Mouse (Mus musculus) MEL (cell line): ENCODE measurements around the gene Try4. TPM values are rescaled to one million over a fixed set of nuclear protein-coding genes. Genes with fewer than 3 reads are reported as not detected.

Experiments used
- DNase-seq: peaks from one replicate; pipeline ENCODE4 v3.0.0; 2011; ENCODE audit warnings: low read depth, low spot score
- H3K27ac ChIP-seq: 2 replicates; pipeline ENCODE4 v1.5.1; 2012; ENCODE audit warnings: low read depth, mild to moderate bottlenecking, control low read depth, low read length, moderate library complexity; ENCODE audit not compliant: control insufficient read depth
- H3K27me3 ChIP-seq, 2 experiments: fragments of 150-350 bp in 1 of 2; sonication (generic) in 1 of 2; 2 replicates each; pipeline ENCODE4 v1.6.1; 2012; ENCODE audit warnings: low read length in 2 of 2, mild to moderate bottlenecking in 2 of 2, improper control_type of control experiment in 1 of 2, moderate library complexity in 1 of 2; ENCODE audit not compliant: insufficient read depth in 2 of 2, control insufficient read depth in 1 of 2
- H3K36me3 ChIP-seq, 2 experiments: 2 replicates each; pipeline ENCODE4 v1.6.1; 2012 to 2014; ENCODE audit warnings: low read length in 2 of 2, improper control_type of control experiment in 1 of 2, inconsistent platforms in 1 of 2, mild to moderate bottlenecking in 1 of 2; ENCODE audit not compliant: insufficient read depth in 2 of 2, control insufficient read depth in 1 of 2
- H3K4me1 ChIP-seq, 2 experiments: fragments of 150-350 bp in 1 of 2; sonication (generic) in 1 of 2; 2 replicates each; pipeline ENCODE4 v1.6.1; 2012; ENCODE audit warnings: low read length in 2 of 2, improper control_type of control experiment in 1 of 2, mild to moderate bottlenecking in 1 of 2; ENCODE audit not compliant: insufficient read depth in 2 of 2, control insufficient read depth in 1 of 2
- H3K4me3 ChIP-seq, 2 experiments: fragments of 150-350 bp in 1 of 2; sonication (generic) in 1 of 2; 2 replicates each; pipeline ENCODE4 v1.5.1; 2012; ENCODE audit warnings: low read depth in 2 of 2, low read length in 2 of 2, mild to moderate bottlenecking in 2 of 2, moderate library complexity in 2 of 2, control low read depth in 1 of 2, improper control_type of control experiment in 1 of 2; ENCODE audit not compliant: control insufficient read depth in 1 of 2, insufficient read depth in 1 of 2
- H3K79me2 ChIP-seq: 2 replicates; pipeline ENCODE4 v1.6.1; 2012; ENCODE audit warnings: mild to moderate bottlenecking, low read length, moderate library complexity; ENCODE audit not compliant: control insufficient read depth, poor library complexity, insufficient read depth
- H3K9ac ChIP-seq: 2 replicates; pipeline ENCODE4 v1.6.1; 2012; ENCODE audit warnings: low read depth, mild to moderate bottlenecking, control low read depth, low read length, moderate library complexity; ENCODE audit not compliant: control insufficient read depth, poor library complexity, severe bottlenecking
- H3K9me3 ChIP-seq: fragments of 150-350 bp; sonication (generic); replicated peaks from 2 replicates; pipeline ENCODE4 v1.6.1; 2012; ENCODE audit warnings: mild to moderate bottlenecking, low read length, improper control_type of control experiment, moderate library complexity; ENCODE audit not compliant: insufficient read depth
- EP300 ChIP-seq, 2 experiments: IDR thresholded peaks; 2 replicates each; pipeline ENCODE4 v1.6.1; 2011; ENCODE audit warnings: improper control_type of control experiment in 2 of 2, low read length in 2 of 2, low read depth in 1 of 2, mild to moderate bottlenecking in 1 of 2
- HCFC1 ChIP-seq: IDR thresholded peaks from 2 replicates; pipeline ENCODE4 v1.6.1; 2012; ENCODE audit warnings: low read depth, mild to moderate bottlenecking, inconsistent platforms, low read length, improper control_type of control experiment, moderate library complexity
- KAT2A ChIP-seq: conservative IDR thresholded peaks from 2 replicates; pipeline ENCODE4 v1.6.1; 2012; ENCODE audit warnings: low read depth, low read length, improper control_type of control experiment, inconsistent platforms
- MXI1 ChIP-seq: IDR thresholded peaks from 2 replicates; pipeline ENCODE4 v1.6.1; 2011; ENCODE audit warnings: mild to moderate bottlenecking, low read depth, low read length, improper control_type of control experiment
- MYC ChIP-seq: IDR thresholded peaks from 2 replicates; pipeline ENCODE4 v1.6.1; 2011; ENCODE audit warnings: low read depth, mild to moderate bottlenecking, low read length, improper control_type of control experiment, moderate library complexity
- NELFE ChIP-seq: IDR thresholded peaks from 2 replicates; pipeline ENCODE4 v1.6.1; 2011; ENCODE audit warnings: low read depth, low read length, improper control_type of control experiment
- NRF1 ChIP-seq: IDR thresholded peaks from 2 replicates; pipeline ENCODE4 v1.6.1; 2014; ENCODE audit warnings: low read depth, mild to moderate bottlenecking, inconsistent platforms, low read length, improper control_type of control experiment, moderate library complexity; ENCODE audit not compliant: poor library complexity, insufficient read depth, severe bottlenecking
- POLR2AphosphoS5 ChIP-seq: IDR thresholded peaks from 2 replicates; pipeline ENCODE4 v1.6.1; 2012; ENCODE audit warnings: low read depth, borderline replicate concordance, mild to moderate bottlenecking, inconsistent platforms, low read length, moderate library complexity, mixed read lengths
- RCOR1 ChIP-seq: IDR thresholded peaks from 2 replicates; pipeline ENCODE4 v1.6.1; 2012; ENCODE audit warnings: low read depth, mild to moderate bottlenecking, inconsistent platforms, low read length, improper control_type of control experiment
- SMC3 ChIP-seq: IDR thresholded peaks from 2 replicates; pipeline ENCODE4 v1.6.1; 2011; ENCODE audit warnings: low read depth, low read length, improper control_type of control experiment
- ZNF384 ChIP-seq: IDR thresholded peaks from 2 replicates; pipeline ENCODE4 v1.6.1; 2012; ENCODE audit warnings: low read depth, mild to moderate bottlenecking, inconsistent platforms, low read length, improper control_type of control experiment
- polyA plus RNA-seq, 2 experiments: library from polyadenylated mRNA; stranded (reverse) in 1 of 2; unstranded in 1 of 2; fragments of >175 nt in 1 of 2; fragments of >200 nt in 1 of 2; gene quantifications; 2 replicates each; pipeline versions ENCODE4 v1.2.1 to v1.2.4; 2012; ENCODE audit warnings: low replicate concordance in 2 of 2, low read depth in 1 of 2; ENCODE audit not compliant: insufficient read length in 2 of 2, insufficient read depth in 1 of 2, missing spikeins in 1 of 2
- total RNA-seq: library from RNA; depleted of rRNA; stranded (reverse); fragments of 300-350 nt; gene quantifications from 2 replicates; pipeline ENCODE4 v1.2.3, GENCODE M21; 2012; rRNA removed

Gene Try4
- total and polyA plus RNA-seq, 3 experiments = not detected

DNA sequence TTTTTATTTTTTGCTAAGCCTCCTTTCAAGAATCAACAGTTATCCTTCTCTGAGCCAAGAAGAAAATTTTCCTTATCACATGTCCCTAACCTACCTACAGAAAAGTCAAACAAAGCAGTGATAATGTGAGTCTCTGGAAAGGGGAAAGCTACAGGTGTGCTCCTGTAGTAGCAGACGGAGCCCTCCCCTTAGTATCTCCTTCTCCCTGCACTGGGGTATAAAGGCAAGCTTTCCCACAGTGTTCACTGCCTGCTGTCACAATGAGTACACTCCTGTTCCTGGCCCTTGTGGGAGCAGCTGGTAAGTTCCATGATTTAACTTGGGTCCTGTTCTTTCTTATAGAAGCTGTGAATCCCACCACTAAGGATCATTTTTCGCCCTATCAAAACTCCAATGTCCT, 51.9 kb downstream of the Try4 start, which contains the start of gene Try10:
Try10 (plus strand) TSS at position 174 of the 400 bp plus-strand sequence.
- H3K9ac ChIP-seq = no peak within 1 kb of the TSS
- DNase-seq = no peak
- H3K4me1 ChIP-seq = no peaks in the 10 kb centered on the region
- H3K27me3 ChIP-seq = no peaks in the 10 kb centered on the region
- H3K27ac ChIP-seq = no peak within 1 kb of the TSS
- no peak within 1 kb of the TSS for H3K4me3 ChIP-seq
- no peaks in the 10 kb centered on the region for H3K36me3 ChIP-seq
- TF ChIP-seq POLR2AphosphoS5 (no peak), HCFC1 (no peak), MXI1 (no peak), EP300 (IDR thresholded peaks at IDR 0.05; ENCODE audit: low read depth in 1 of 2, low read length in 2 of 2) (no peak), NELFE (no peak), ZNF384 (no peak), SMC3 (no peak), NRF1 (no peak), KAT2A (no peak), MYC (no peak), RCOR1 (no peak)
- no peaks in the 10 kb centered on the region for H3K79me2 ChIP-seq
- no peaks in the 10 kb centered on the region for H3K9me3 ChIP-seq

Other genes starting within 250 kb of the Try4 start
- not detected in 2 replicates for gene Try5, start 14.6 kb downstream of the Try4 start, total RNA-seq
- gene Try5, start 14.6 kb downstream of the Try4 start, polyA plus RNA-seq = not detected
- gene Try10, start 51.8 kb downstream of the Try4 start, total RNA-seq = not detected in 2 replicates
- gene Try10, start 51.8 kb downstream of the Try4 start, polyA plus RNA-seq = not detected
- gene Prss3, start 75.4 kb downstream of the Try4 start, total RNA-seq = not detected in 2 replicates
- gene Prss3, start 75.4 kb downstream of the Try4 start, polyA plus RNA-seq = not detected
- gene Gm5771, start 90.1 kb downstream of the Try4 start, total RNA-seq = not detected in 2 replicates
- gene Gm5771, start 90.1 kb downstream of the Try4 start, polyA plus RNA-seq = not detected
- gene Gm10334, start 143.9 kb downstream of the Try4 start, total RNA-seq = not detected in 2 replicates
- not detected for gene Gm10334, start 143.9 kb downstream of the Try4 start, polyA plus RNA-seq
- gene Prss1, start 156.7 kb downstream of the Try4 start, total RNA-seq = not detected in 2 replicates
- not detected for gene Prss1, start 156.7 kb downstream of the Try4 start, polyA plus RNA-seq
- gene Prss2, start 219.5 kb downstream of the Try4 start, total RNA-seq = not detected in 2 replicates
- gene Prss2, start 219.5 kb downstream of the Try4 start, polyA plus RNA-seq = not detected